Mouse (Mus musculus) kidney, postnatal 0 days (tissue): Measurements from ENCODE around the gene Stn1. TPM values are rescaled to one million over a fixed set of nuclear protein-coding genes. Genes with fewer than 3 reads are reported as not detected.
A peak's percentile ranks its signal among the peaks of the same experiment; 100 is the strongest.
"Not testable (repeated sequence)": the region's sequence is repeated elsewhere in the genome, so short reads cannot be mapped to it uniquely, and the experiment has no call there.

ENCODE experiments used
- ATAC-seq: fragments of 200-750 bp; cut with Nextera tagmentation; replicated peaks from 2 replicates; pipeline ENCODE4 v1.8.0; 2017; ENCODE audit warnings: low read depth, moderate number of reproducible peaks, moderate TSS enrichment, moderate library complexity; ENCODE audit not compliant: low FRiP score
- DNase-seq: peaks from one replicate; pipeline ENCODE4 v3.0.0-alpha.2; 2016; ENCODE audit warnings: low spot score
- H3K27ac ChIP-seq: fragments of 300-500 bp; sonication (generic); 2 replicates; pipeline ENCODE4 v1.5.1; 2014; ENCODE audit warnings: mild to moderate bottlenecking
- H3K27me3 ChIP-seq: fragments of 300-500 bp; sonication (generic); 2 replicates; pipeline ENCODE4 v1.6.1; 2014; ENCODE audit warnings: low read length, mixed read lengths; ENCODE audit not compliant: insufficient read depth
- H3K36me3 ChIP-seq: fragments of 300-500 bp; sonication (generic); 2 replicates; pipeline ENCODE4 v1.6.1; 2014; ENCODE audit warnings: low read length, mixed read lengths; ENCODE audit not compliant: insufficient read depth
- H3K4me1 ChIP-seq: fragments of 300-500 bp; sonication (generic); replicated peaks from 2 replicates; pipeline ENCODE4 v1.6.1; 2014; ENCODE audit warnings: antibody characterized with exemption, low read length, mixed read lengths; ENCODE audit not compliant: insufficient read depth
- H3K4me2 ChIP-seq: fragments of 300-500 bp; sonication (generic); 2 replicates; pipeline ENCODE4 v1.6.1; 2014; ENCODE audit warnings: mild to moderate bottlenecking, low read length, moderate library complexity, mixed read lengths
- H3K4me3 ChIP-seq: fragments of 300-500 bp; sonication (generic); replicated peaks from 2 replicates; pipeline ENCODE4 v1.5.1; 2014; ENCODE audit warnings: low read depth, low read length
- H3K9ac ChIP-seq: fragments of 300-500 bp; sonication (generic); 2 replicates; pipeline ENCODE4 v1.6.1; 2014; ENCODE audit warnings: low read depth, low read length
- H3K9me3 ChIP-seq: fragments of 300-500 bp; sonication (generic); replicated peaks from 2 replicates; pipeline ENCODE4 v1.6.1; 2016; ENCODE audit warnings: low read length, inconsistent platforms, mixed read lengths
- CTCF ChIP-seq: IDR thresholded peaks from 2 replicates; pipeline ENCODE4 v1.5.1; 2016; ENCODE audit warnings: antibody characterized with exemption, low read depth, mild to moderate bottlenecking, moderate library complexity
- WGBS: fragments of 180-500 bp; shearing (Covaris S2); extraction: QIAGEN DNeasy Blood & Tissue Kit; methylation state at CpG from one replicate; pipeline ENCODE4 v1.1.7; 2014; 5-methylcytosine and 5-hydroxymethylcytosine counted together
- polyA plus RNA-seq: library from polyadenylated mRNA; unstranded; fragments of >200 nt; fragmentation: Nextera tagmentation; extraction: Ambion mirVana; gene quantifications from 2 replicates; pipeline ENCODE4 v1.2.1, GENCODE M21; 2015

The Stn1 gene
- polyA plus RNA-seq, 1 experiment from 2014 or later, result 31.5 TPM

GRCm38 (mm10) chr19:47573718-47574117 is 36.4 kb upstream of the Stn1 start:
- Histone ChIP-seq H3K36me3 (no peaks in the 10 kb centered on the region), H3K27ac (no peak overlapping the region), H3K4me2 (no peak overlapping the region), H3K4me1 (0 out of 2 replicates have a peak, but pooled peaks cover 3% of the 10 kb centered on the region), H3K9me3 (no peaks in the 10 kb centered on the region), H3K27me3 (no peaks in the 10 kb centered on the region), H3K9ac (no peak overlapping the region), H3K4me3 (no peak overlapping the region)
- no peak for DNase-seq
- no peak for ATAC-seq
- no peak for TF ChIP-seq CTCF
- 82% methylated on average over 3 of the region's 3 CpGs for WGBS

- ATAC-seq, H3K9me3 ChIP-seq, H3K4me2 ChIP-seq, H3K4me1 ChIP-seq, H3K27ac ChIP-seq, H3K27me3 ChIP-seq, DNase-seq, H3K36me3 ChIP-seq, H3K4me3 ChIP-seq, H3K9ac ChIP-seq: not testable (repeated sequence)
- WGBS, result 71% methylated on average over 4 of the region's 4 CpGs
These were observed 34.7 kb upstream of the Stn1 start for GRCm38 (mm10) chr19:47571981-47572380.

GRCm38 (mm10) chr19:47570042-47570441 is 32.7 kb upstream of the Stn1 start:
- no peak for TF ChIP-seq CTCF
- WGBS, result 82% methylated on average over 5 of the region's 5 CpGs
- H3K36me3 ChIP-seq, result no peaks in the 10 kb centered on the region
- no peak overlapping the region for H3K27ac ChIP-seq
- H3K4me1 ChIP-seq, result no peaks in the 10 kb centered on the region
- DNase-seq (no peak), ATAC-seq (no peak)
- H3K27me3 ChIP-seq, result no peaks in the 10 kb centered on the region
- no peak overlapping the region for H3K4me3 ChIP-seq
- no peaks in the 10 kb centered on the region for H3K9me3 ChIP-seq
- no peak overlapping the region for H3K9ac ChIP-seq
- no peak overlapping the region for H3K4me2 ChIP-seq

GRCm38 (mm10) chr19:47565994-47566393 is 28.7 kb upstream of the Stn1 start:
- Histone ChIP-seq H3K9me3 (no peaks in the 10 kb centered on the region), H3K27me3 (no peaks in the 10 kb centered on the region), H3K4me1 (0 out of 2 replicates have a peak, but pooled peaks cover 3% of the 10 kb centered on the region), H3K4me3 (no peak overlapping the region), H3K36me3 (no peaks in the 10 kb centered on the region), H3K4me2 (no peak overlapping the region), H3K27ac (no peak overlapping the region), H3K9ac (no peak overlapping the region)
- DNase-seq, result no peak
- TF ChIP-seq CTCF, result no peak
- ATAC-seq, result no peak
- WGBS, result 81% methylated on average over 8 of the region's 8 CpGs

- ATAC-seq (no peak), DNase-seq (peak; percentile 51)
- no peak for TF ChIP-seq CTCF
- no peak overlapping the region for H3K27ac ChIP-seq
- no peak overlapping the region for H3K4me3 ChIP-seq
- no peaks in the 10 kb centered on the region for H3K27me3 ChIP-seq
- no peak overlapping the region for H3K4me2 ChIP-seq
- 0 out of 2 replicates have a peak, but pooled peaks cover 3% of the 10 kb centered on the region for H3K4me1 ChIP-seq
- H3K36me3 ChIP-seq, result no peaks in the 10 kb centered on the region
- H3K9ac ChIP-seq, result no peak overlapping the region
- H3K9me3 ChIP-seq, result no peaks in the 10 kb centered on the region
- 48% methylated on average over 17 of the region's 17 CpGs for WGBS
These were observed 27.8 kb upstream of the Stn1 start for GRCm38 (mm10) chr19:47565031-47565654.

- Histone ChIP-seq H3K9me3 (no peaks in the 10 kb centered on the region), H3K27ac (no peak overlapping the region), H3K4me2 (no peak overlapping the region), H3K27me3 (no peaks in the 10 kb centered on the region), H3K4me3 (no peak overlapping the region), H3K36me3 (no peaks in the 10 kb centered on the region), H3K4me1 (0 out of 2 replicates have a peak, but pooled peaks cover 3% of the 10 kb centered on the region), H3K9ac (no peak overlapping the region)
- no peak for ATAC-seq
- no peak for TF ChIP-seq CTCF
- 34% methylated on average over 13 of the region's 13 CpGs for WGBS
- DNase-seq, result peak; percentile 52
These were observed 26.4 kb upstream of the Stn1 start for GRCm38 (mm10) chr19:47563715-47564114.
